Mouse (Mus musculus) embryonic fibroblast, embryonic 13.5 days (primary cell): Measurements from ENCODE around the gene Cryga.
"Not testable (repeated sequence)": the region's sequence is repeated elsewhere in the genome, so short reads cannot be mapped to it uniquely, and the experiment has no call there.

ENCODE experiments used
- CTCF ChIP-seq: IDR thresholded peaks from 2 replicates; pipeline ENCODE4 v1.5.1; 2011; ENCODE audit warnings: mild to moderate bottlenecking, control low read depth, low read length, moderate library complexity, borderline replicate concordance; ENCODE audit not compliant: insufficient read depth
- POLR2A ChIP-seq: IDR thresholded peaks from 2 replicates; pipeline ENCODE4 v1.6.1; 2011; ENCODE audit warnings: low read depth, mild to moderate bottlenecking, control low read depth, low read length, moderate library complexity

DNA sequence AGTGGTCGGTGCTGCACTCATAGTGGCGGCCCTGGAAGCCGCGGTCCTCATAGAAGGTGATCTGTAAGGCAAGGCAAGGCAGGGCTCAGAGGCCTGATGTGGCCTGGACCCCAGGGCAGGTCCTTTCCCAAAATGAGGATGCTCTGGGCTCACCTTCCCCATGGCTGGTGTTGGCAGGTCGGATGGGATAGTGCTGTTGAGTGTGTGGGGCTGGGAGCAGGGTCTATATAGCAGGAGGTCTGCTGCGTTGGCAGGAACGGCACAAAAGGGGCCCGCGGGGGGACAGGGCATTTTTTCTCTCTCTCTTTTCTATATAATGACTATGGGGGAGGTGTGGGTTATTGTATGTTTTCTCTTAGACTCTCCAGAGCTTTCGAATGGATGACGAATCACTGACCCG, 52.2 kb downstream of the Cryga start, which contains the start of gene Cryge:
- TF ChIP-seq POLR2A, CTCF: not testable (repeated sequence)
